Mouse (Mus musculus): ENCODE measurements at regions not wholly inside any gene's neighbourhood (a gene's known extent, or its start where the extent isn't known, plus 50 kb on each side); places are given as distances from the start of the nearest gene placed in this dataset.

GRCm38 (mm10) chr6:6657928-6658500, 79.6 kb upstream of the Sem1 start:
- WGBS, result 30% methylated on average over 3 of the region's 3 CpGs
- Histone ChIP-seq H3K4me1 (replicated peaks) (no peaks in the 10 kb centered on the region), H3K4me2 (replicated peaks) (no peak overlapping the region)

DNA sequence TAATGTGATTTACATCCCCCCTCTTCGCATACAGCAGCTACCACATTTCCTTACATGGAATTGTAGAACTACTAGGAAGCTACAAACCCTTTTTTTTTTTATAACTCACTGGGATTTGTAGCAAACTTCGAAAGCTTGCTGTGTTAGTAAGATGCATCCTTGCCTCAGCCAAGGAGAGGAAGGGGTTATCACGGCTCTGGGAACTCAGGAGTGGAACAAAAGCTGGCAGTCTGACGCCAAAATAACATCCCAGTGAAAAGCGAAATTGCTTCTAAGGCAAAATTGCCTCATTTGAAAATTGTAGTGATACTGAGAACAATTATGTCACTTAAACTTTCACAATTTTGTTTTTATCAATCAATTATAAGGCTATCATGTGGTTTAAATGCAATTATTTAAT, 81.6 kb upstream of the Sem1 start:
- Histone ChIP-seq H3K4me2 (replicated peaks) (no peak overlapping the region), H3K9me3 (no peaks in the 10 kb centered on the region), H3K27me3 (replicated peaks) (no peaks in the 10 kb centered on the region), H3K27ac (no peak overlapping the region), H3K4me1 (replicated peaks) (no peaks in the 10 kb centered on the region), H3K9ac (no peak overlapping the region), H3K4me3 (replicated peaks) (no peak overlapping the region), H3K36me3 (no peaks in the 10 kb centered on the region)
- ATAC-seq, result no peak
- 38% methylated on average over 5 of the region's 5 CpGs for WGBS

More at GRCm38 (mm10) chr6:6657928-6658500, 79.6 kb upstream of the Sem1 start:
- no peak overlapping the region for H3K4me3 ChIP-seq (replicated peaks)
- H3K27ac ChIP-seq, result no peak overlapping the region
- no peaks in the 10 kb centered on the region for H3K36me3 ChIP-seq
- ATAC-seq, result no peak
- H3K9me3 ChIP-seq, result no peaks in the 10 kb centered on the region
- no peak overlapping the region for H3K9ac ChIP-seq
- H3K27me3 ChIP-seq (replicated peaks), result no peaks in the 10 kb centered on the region

- no peak overlapping the region for H3K27ac ChIP-seq
- H3K27me3 ChIP-seq (replicated peaks), result no peaks in the 10 kb centered on the region
- no peak for ATAC-seq
- no peaks in the 10 kb centered on the region for H3K9me3 ChIP-seq
- H3K9ac ChIP-seq, result no peak overlapping the region
- no peak overlapping the region for H3K4me2 ChIP-seq (replicated peaks)
- WGBS, result 85% methylated on average over 5 of the region's 5 CpGs
- H3K4me3 ChIP-seq (replicated peaks), result no peak overlapping the region
- no peaks in the 10 kb centered on the region for H3K36me3 ChIP-seq
- no peaks in the 10 kb centered on the region for H3K4me1 ChIP-seq (replicated peaks)
These were observed 88.3 kb upstream of the Sem1 start for GRCm38 (mm10) chr6:6666762-6667161.

DNA sequence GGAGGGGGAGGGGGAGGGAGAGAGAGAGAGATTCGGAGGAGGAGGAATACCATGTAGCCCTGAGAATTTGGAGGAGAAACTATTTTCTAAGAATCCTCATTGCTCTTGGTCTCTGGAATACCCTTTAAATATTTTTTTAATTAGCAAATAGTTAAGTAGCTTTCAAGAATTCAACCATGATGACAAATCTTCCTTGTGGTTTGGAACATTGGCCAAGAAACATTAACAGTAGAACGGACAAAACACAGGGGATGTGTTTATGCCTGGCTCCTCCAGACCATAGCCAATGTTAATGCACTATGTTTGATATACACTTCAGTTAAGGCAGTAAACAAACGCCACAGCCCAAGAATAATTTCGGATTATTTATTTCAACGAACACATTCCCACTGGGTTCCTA, 110.8 kb upstream of the Sem1 start:
- WGBS, result 61% methylated on average over 5 of the region's 5 CpGs
- Histone ChIP-seq H3K36me3 (no peaks in the 10 kb centered on the region), H3K4me2 (replicated peaks) (no peak overlapping the region), H3K9me3 (no peaks in the 10 kb centered on the region), H3K27me3 (replicated peaks) (no peaks in the 10 kb centered on the region), H3K4me1 (replicated peaks) (no peaks in the 10 kb centered on the region), H3K4me3 (replicated peaks) (no peak overlapping the region), H3K27ac (no peak overlapping the region), H3K9ac (no peak overlapping the region)
- no peak for ATAC-seq

DNA sequence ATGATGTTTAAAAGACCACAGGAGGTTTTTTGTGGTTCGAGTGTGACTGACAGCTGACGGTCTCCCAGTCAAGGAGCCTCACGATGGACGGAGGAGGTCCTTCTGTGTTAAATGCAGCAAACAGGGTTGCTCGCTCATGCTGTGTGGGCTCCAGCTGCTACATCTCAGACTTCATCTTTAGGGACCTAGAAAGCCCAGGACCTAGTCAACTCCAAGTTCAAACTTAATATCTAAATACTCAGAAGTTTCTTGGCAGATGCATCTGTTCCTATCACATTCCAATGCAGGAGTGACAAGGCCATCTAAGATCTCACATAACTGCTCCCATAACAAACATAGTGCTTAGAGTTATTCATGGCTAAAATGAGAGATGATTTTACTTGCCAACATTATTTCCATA, 111.7 kb upstream of the Sem1 start:
- Histone ChIP-seq H3K9me3 (no peaks in the 10 kb centered on the region), H3K9ac (no peak overlapping the region), H3K27ac (no peak overlapping the region), H3K4me2 (replicated peaks) (no peak overlapping the region), H3K4me1 (replicated peaks) (no peaks in the 10 kb centered on the region), H3K27me3 (replicated peaks) (no peaks in the 10 kb centered on the region), H3K36me3 (no peaks in the 10 kb centered on the region), H3K4me3 (replicated peaks) (no peak overlapping the region)
- 53% methylated on average over 5 of the region's 5 CpGs for WGBS
- no peak for ATAC-seq

GRCm38 (mm10) chr6:6692056-6692770, 113.8 kb upstream of the Sem1 start:
- Histone ChIP-seq H3K27me3 (replicated peaks) (no peaks in the 10 kb centered on the region), H3K27ac (no peak overlapping the region), H3K9me3 (no peaks in the 10 kb centered on the region), H3K36me3 (no peaks in the 10 kb centered on the region), H3K4me1 (replicated peaks) (no peaks in the 10 kb centered on the region), H3K4me2 (replicated peaks) (no peak overlapping the region), H3K9ac (no peak overlapping the region), H3K4me3 (replicated peaks) (no peak overlapping the region)
- 80% methylated on average over 8 of the region's 8 CpGs for WGBS
- no peak for ATAC-seq

DNA sequence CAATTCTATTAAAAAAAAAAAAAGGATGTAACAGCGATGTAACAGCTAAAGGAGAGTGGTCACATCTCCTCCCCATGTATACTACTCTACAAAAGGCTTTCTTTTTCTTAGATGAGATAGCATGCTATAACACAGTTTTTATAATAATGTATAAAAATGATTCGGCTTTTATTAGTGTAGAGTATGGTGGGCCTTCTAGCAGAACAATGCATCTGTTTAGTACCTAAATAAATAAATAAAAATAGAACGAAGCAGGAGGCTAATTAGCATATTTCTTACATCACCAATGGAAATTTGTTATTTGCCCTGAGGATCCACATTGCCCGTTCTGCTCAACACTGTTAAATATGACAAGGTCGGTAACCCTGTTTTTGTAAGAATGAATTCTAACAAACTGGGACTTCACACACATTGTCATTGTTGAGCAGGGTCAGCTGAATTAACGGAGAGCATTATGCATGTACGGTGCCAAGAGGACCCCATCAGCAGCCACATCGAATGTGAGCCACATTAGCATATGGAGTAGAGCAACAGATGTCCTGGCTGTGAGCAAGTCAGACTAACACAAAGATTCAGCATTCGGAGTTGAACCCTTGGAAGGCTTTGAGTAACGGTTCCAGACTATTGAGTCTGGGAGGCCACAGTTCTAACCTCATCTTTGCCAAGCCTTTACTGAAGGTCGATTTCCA, 117.4 kb upstream of the Sem1 start:
- Histone ChIP-seq H3K36me3 (no peaks in the 10 kb centered on the region), H3K27me3 (replicated peaks) (no peaks in the 10 kb centered on the region), H3K27ac (no peak overlapping the region), H3K4me2 (replicated peaks) (no peak overlapping the region), H3K4me1 (replicated peaks) (no peaks in the 10 kb centered on the region), H3K9ac (no peak overlapping the region), H3K9me3 (no peaks in the 10 kb centered on the region), H3K4me3 (replicated peaks) (no peak overlapping the region)
- ATAC-seq, result no peak
- WGBS, result 74% methylated on average over 11 of the region's 11 CpGs

DNA sequence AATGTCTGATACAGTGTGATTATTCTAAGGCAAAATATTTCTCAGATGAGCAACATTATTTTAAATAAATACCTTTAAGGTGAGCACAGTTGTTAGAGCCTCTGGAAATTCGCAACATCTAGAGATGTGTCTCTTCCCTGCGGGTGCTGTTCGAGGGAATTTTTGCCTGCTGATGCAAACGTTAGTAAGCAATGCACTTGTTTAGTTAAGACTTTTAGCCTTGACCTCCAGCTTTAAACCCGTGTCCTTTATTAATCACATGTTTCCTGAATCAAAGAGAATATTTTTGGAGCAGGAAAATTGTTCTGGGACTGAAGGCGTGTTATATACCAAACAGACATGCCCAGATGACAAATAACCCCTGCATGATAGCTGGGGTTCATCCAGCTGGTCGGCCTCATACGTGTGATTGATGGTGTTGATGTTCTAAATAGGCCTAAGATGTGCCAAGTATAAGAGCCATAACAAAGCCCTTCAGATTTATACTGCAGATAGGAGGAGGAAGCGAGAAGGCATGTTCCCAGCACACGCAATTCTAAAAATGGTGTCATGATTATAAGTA, 119.0 kb upstream of the Sem1 start:
- H3K4me2 ChIP-seq (replicated peaks), result no peak overlapping the region
- 31% methylated on average over 10 of the region's 10 CpGs for WGBS
- H3K27me3 ChIP-seq (replicated peaks), result no peaks in the 10 kb centered on the region
- no peak overlapping the region for H3K4me3 ChIP-seq (replicated peaks)
- no peaks in the 10 kb centered on the region for H3K4me1 ChIP-seq (replicated peaks)
- 0 out of 2 replicates have a peak, but pooled peaks have one; percentile 20 for ATAC-seq
- no peak overlapping the region for H3K9ac ChIP-seq
- no peak overlapping the region for H3K27ac ChIP-seq
- H3K9me3 ChIP-seq, result no peaks in the 10 kb centered on the region
- no peaks in the 10 kb centered on the region for H3K36me3 ChIP-seq

- WGBS, result 89% methylated on average over 4 of the region's 4 CpGs
- no peak overlapping the region for H3K4me2 ChIP-seq (replicated peaks)
- no peak overlapping the region for H3K9ac ChIP-seq
- ATAC-seq, result no peak
- H3K27ac ChIP-seq, result no peak overlapping the region
- no peak overlapping the region for H3K4me3 ChIP-seq (replicated peaks)
- no peaks in the 10 kb centered on the region for H3K27me3 ChIP-seq (replicated peaks)
- H3K4me1 ChIP-seq (replicated peaks), result no peaks in the 10 kb centered on the region
- H3K36me3 ChIP-seq, result no peaks in the 10 kb centered on the region
- H3K9me3 ChIP-seq, result no peaks in the 10 kb centered on the region
These were observed 128.3 kb upstream of the Sem1 start for GRCm38 (mm10) chr6:6706729-6707128.

GRCm38 (mm10) chr6:6709057-6709456, 130.6 kb upstream of the Sem1 start:
- Histone ChIP-seq H3K4me3 (replicated peaks) (no peak overlapping the region), H3K27ac (no peak overlapping the region), H3K27me3 (replicated peaks) (no peaks in the 10 kb centered on the region), H3K4me2 (replicated peaks) (no peak overlapping the region), H3K4me1 (replicated peaks) (no peaks in the 10 kb centered on the region), H3K9ac (no peak overlapping the region), H3K36me3 (no peaks in the 10 kb centered on the region), H3K9me3 (no peaks in the 10 kb centered on the region)
- WGBS, result 74% methylated on average over 3 of the region's 3 CpGs
- no peak for ATAC-seq

DNA sequence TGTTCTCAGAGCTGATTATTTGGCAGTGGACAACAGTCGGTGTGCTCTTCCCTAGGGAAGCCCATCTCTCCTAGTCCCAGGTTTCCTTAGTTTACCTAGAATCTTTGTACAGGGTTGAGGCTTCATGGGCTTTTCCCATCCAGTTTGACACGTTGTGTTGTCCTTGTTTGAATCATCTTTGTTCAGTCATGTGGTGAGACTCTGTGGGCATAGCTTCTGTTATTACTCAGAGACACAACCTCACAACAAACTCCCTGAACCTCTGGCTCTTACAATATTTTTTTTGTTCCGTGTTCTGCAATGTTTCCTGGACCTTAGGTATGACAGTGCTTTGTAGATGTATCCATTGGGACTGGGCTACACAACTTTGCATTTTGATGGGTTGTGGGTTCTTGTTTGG, 132.9 kb upstream of the Dlx6 start:
- Histone ChIP-seq H3K9me3 (no peaks in the 10 kb centered on the region), H3K4me3 (replicated peaks) (no peak overlapping the region), H3K4me1 (replicated peaks) (no peaks in the 10 kb centered on the region), H3K36me3 (no peaks in the 10 kb centered on the region), H3K27me3 (replicated peaks) (no peaks in the 10 kb centered on the region), H3K4me2 (replicated peaks) (no peak overlapping the region), H3K9ac (no peak overlapping the region), H3K27ac (no peak overlapping the region)
- 80% methylated on average over 3 of the region's 3 CpGs for WGBS
- no peak for ATAC-seq

GRCm38 (mm10) chr6:6745394-6745793, 117.7 kb upstream of the Dlx6 start:
- Histone ChIP-seq H3K27ac (no peak overlapping the region), H3K9me3 (no peaks in the 10 kb centered on the region), H3K4me2 (replicated peaks) (no peak overlapping the region), H3K4me3 (replicated peaks) (no peak overlapping the region), H3K27me3 (replicated peaks) (no peaks in the 10 kb centered on the region), H3K9ac (no peak overlapping the region), H3K36me3 (no peaks in the 10 kb centered on the region), H3K4me1 (replicated peaks) (no peaks in the 10 kb centered on the region)
- no peak for ATAC-seq
- WGBS, result 57% methylated on average over 3 of the region's 3 CpGs
